Mouse (Mus musculus) liver, adult (tissue): Measurements from ENCODE around the gene Taar2.

ENCODE experiments used
- GATA4 ChIP-seq: IDR thresholded peaks from 2 replicates; pipeline ENCODE4 v1.6.1; 2014; ENCODE audit warnings: mild to moderate bottlenecking, low read length; ENCODE audit not compliant: insufficient replicate concordance

Gene Taar2

GRCm38 (mm10) chr10:23963444-23963843 is 25.1 kb downstream of the Taar2 start:
- no peak for TF ChIP-seq GATA4

GRCm38 (mm10) chr10:23964921-23965610 is 26.7 kb downstream of the Taar2 start:
- TF ChIP-seq GATA4: no peak

- no peak for TF ChIP-seq GATA4
Observed at GRCm38 (mm10) chr10:23970656-23971165, 32.3 kb downstream of the Taar2 start, which contains the start of gene Taar5. Gene Taar5 (plus strand): TSS chr10:23970706.

GRCm38 (mm10) chr10:23971256-23971655 is 32.9 kb downstream of the Taar2 start:
- no peak for TF ChIP-seq GATA4

- no peak for TF ChIP-seq GATA4
Observed at GRCm38 (mm10) chr10:23977958-23978357, 39.6 kb downstream of the Taar2 start.

GRCm38 (mm10) chr10:23978901-23979705 is 40.7 kb downstream of the Taar2 start:
- no peak for TF ChIP-seq GATA4

- TF ChIP-seq GATA4: no peak
Observed at GRCm38 (mm10) chr10:23985546-23985945, 47.2 kb downstream of the Taar2 start, which contains the start of gene Taar6. Gene Taar6 (minus strand): TSS chr10:23985646.

GRCm38 (mm10) chr10:23986419-23986818 is 48.0 kb downstream of the Taar2 start:
- no peak for TF ChIP-seq GATA4
